Mouse (Mus musculus) lung, postnatal 36 days (tissue): ENCODE data around the gene Cox6a1.

Experiments used
- DNase-seq: peaks from one replicate; pipeline ENCODE4 v3.0.0; 2022; ENCODE audit warnings: mixed read lengths

Gene Cox6a1

GRCm38 (mm10) chr5:115300792-115301614 lies 47.8 kb downstream of the Cox6a1 start, which contains the start of gene Dynll1:
Dynll1 (minus strand) TSS chr5:115300999.
- peak; percentile 99 for DNase-seq

GRCm38 (mm10) chr5:115300035-115300744 lies 48.6 kb downstream of the Cox6a1 start:
- DNase-seq: peak; percentile 81

- DNase-seq: no peak
Measured at GRCm38 (mm10) chr5:115296347-115296746, 52.4 kb downstream of the Cox6a1 start.
